Mouse (Mus musculus) cerebellum, adult 9-11 months (tissue): ENCODE measurements at regions not wholly inside any gene's neighbourhood (a gene's known extent, or its start where the extent isn't known, plus 50 kb on each side); places are given as distances from the start of the nearest gene placed in this dataset.

ENCODE experiments used
- DNase-seq: peaks from one replicate; pipeline ENCODE4 v3.0.0; 2022

DNA sequence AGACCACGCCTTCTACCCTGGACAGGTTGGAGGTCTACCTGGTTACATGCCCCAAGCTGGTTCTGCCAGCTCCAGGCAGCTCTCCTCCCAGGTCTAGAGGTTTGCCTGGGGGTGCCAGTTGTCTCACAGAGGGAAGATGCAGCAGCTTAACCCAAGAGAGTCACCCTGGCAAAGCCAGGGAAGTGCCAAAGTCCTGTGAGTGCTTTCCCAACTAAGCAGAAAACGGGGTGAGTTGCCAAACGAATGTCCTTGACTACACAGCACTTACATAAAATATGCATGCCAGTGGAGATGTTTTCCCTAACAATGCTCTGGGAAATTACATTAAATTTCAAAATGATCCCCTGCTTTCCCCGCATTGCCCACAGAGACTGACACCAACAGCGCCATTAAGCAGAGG, 441.9 kb upstream of the Mgmt start:
- DNase-seq, result no peak

DNA sequence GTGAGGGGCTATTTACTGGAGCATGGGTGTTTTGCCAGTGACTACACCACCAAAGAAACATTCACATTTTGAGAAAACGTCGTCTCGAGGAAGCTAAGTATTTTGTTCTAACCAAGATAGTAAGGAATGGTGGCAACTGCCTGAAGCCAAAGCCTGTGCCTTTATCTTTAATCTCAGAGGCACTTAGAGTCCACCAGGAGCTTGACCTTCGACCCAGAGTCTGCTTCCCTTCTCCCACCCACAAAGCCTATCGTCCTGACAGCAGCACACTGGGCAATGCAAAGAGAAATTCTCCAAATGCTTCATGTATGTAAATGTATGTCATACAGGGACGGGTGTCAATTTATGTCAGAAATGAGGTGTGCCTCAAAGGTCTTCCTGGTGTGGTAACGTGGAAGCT, 437.2 kb upstream of the Mgmt start:
- DNase-seq, result no peak

DNA sequence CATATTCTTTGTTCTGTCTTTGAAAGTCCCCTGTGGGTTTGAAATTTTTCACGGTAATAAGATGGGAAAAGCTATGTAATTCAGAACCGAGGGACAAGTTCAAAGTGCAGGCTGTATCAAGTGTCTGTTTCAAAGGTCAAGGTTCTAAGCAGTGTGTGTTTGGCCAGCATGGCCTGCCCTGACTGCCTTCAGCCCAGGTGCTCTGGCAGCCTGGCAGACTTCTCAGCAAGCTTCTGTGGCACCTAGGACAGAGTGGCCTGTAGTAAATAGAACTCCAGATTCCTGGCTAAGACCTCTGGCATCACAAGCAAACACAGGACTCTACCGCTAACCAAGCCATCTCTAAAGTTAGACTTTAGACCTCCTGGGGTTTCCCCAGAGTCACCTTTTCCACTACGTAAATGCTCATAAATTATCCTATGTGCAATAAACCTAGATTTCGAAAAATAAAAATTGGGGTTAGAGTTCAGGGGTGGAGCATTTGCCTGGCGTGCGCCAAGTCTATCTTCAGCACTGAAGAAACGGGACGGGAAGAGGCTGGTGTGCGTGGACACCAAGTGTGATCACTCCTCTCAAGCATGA, 436.5 kb upstream of the Mgmt start:
- no peak for DNase-seq

GRCm38 (mm10) chr7:136477135-136477534, 417.3 kb upstream of the Mgmt start:
- DNase-seq, result no peak

DNA sequence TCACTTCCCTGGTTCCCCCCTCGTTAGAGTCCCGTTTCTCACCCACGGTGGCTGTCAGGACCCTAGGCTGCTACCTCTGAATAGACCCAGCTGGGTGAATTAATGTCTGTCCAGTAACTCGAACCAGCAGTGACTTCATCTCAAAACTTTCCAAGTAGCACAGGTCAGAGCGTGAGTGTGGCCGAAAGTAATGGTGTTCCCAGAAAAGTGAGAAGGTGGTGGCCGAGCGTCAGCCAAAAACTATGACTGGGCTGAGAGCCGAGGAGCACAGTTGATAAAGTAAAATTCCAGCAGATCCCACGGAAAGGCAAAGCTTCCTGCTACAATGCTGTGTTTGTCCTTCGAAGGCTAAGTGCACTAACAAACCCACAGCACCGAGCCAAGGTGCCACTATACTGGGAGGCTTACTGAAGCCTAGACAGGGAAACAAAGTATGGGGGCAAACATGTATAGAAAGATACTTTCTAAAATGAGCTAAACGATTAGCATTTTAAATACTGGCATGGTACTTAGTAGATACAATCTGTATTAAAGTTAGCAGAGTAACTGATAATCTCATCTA, 413.7 kb upstream of the Mgmt start:
- DNase-seq, result no peak

DNA sequence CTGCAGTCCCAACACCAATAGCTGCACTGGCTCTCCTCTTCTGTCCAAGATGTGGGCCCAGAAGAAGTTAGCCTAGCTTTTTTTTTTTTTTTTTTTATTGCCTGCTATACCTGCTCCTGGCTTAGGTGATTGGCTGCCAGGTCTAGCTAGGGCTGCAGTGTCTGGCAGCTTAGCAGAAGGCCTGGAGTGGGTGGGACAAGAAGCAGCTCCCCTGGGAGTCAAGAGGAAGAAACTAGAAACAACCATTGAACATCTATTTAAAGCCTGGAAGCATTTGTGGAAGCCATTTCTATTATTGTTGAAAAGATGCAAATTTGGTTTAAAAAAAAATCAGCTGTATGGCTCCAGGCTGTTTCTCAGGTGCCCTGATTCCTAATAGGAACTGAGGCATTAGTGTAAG, 411.2 kb upstream of the Mgmt start:
- DNase-seq, result no peak

DNA sequence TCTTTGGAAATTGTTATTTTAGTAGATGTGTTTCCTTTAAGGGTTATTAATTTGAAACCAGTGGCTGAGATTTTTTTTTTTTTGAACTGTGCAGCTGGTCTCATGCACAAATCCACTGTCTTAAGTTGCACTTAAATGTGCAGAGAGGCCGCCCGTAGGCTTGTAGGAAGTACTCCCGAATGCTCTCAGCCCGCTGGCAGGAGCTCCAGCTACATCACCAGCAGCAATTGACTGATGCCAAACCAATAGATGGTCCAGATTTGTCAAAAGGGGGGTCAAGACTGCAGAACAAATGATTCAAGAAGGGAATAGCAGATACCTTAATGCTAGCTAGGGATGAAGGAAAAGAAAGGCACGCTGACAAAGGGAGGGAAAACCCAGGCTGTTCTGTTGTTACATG, 406.9 kb upstream of the Mgmt start:
- DNase-seq, result no peak

GRCm38 (mm10) chr7:136494862-136495261, 399.6 kb upstream of the Mgmt start:
- no peak for DNase-seq

- no peak for DNase-seq
Measured at GRCm38 (mm10) chr7:136496335-136497242, 397.8 kb upstream of the Mgmt start.

- DNase-seq, result no peak
Measured at GRCm38 (mm10) chr7:136500059-136500458, 394.4 kb upstream of the Mgmt start.

GRCm38 (mm10) chr7:136501094-136501493, 393.3 kb upstream of the Mgmt start:
- DNase-seq, result no peak

- no peak for DNase-seq
Measured at GRCm38 (mm10) chr7:136501855-136502847, 392.3 kb upstream of the Mgmt start.

DNA sequence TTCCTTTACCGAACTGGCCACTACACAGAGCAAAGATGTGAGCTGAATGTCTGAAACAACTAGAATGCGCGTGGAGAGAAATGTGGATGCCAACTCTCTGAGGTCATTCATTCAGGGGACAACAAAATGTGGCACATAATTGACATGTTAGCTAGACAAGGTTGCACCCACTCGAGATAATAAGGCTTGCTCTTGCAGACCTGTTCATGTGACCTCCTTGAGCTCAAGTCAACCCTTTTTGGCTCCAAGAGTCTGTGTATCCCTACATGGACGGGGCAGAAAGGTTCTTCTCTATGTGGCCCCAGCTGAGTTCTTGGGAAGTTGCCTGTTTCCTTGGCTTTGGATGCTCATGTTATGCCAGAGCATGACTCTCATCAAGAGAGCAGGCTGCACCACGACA, 383.0 kb upstream of the Mgmt start:
- no peak for DNase-seq

DNA sequence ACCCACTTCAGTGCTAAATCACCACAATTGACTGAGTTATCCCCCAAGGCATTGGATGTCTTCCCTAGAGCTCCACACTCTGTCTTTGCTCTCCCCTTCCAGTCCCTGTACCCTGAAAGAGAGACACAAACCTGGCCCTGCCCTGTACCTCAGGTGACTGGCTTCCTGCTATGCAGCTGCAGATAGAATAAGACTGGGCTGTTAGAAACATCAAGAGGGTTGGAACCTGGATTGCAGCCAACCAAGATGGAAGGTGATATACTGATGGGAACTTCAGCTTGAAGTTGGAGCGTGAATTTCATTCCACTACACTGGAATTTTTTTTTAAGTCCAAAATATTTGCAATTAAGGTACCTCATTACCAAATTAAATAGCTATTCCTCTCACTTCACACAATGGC, 379.0 kb upstream of the Mgmt start:
- DNase-seq, result no peak

- no peak for DNase-seq
Measured at GRCm38 (mm10) chr7:136525821-136526220, 368.6 kb upstream of the Mgmt start.

GRCm38 (mm10) chr7:136530006-136530785, 364.2 kb upstream of the Mgmt start:
- DNase-seq, result no peak

DNA sequence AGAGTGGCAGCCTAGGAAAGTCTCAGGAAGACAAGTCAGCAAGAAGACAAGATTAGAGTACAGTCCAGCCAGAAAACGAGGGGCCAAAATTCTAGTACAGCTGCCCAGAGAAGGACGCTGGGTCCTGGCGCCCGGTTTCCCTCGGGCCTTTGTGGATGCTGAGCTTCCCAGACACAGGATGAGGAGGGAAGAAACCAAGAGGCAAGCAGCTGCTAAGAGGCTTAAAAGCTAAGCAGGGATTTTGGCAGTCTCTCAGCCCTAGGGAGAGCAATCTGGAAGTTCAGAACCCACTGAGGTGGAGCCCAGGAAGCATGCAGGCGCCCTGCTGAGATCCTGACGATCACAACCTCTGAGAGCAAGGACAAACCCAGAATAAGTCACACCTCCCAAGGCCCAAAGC, 363.1 kb upstream of the Mgmt start:
- no peak for DNase-seq

DNA sequence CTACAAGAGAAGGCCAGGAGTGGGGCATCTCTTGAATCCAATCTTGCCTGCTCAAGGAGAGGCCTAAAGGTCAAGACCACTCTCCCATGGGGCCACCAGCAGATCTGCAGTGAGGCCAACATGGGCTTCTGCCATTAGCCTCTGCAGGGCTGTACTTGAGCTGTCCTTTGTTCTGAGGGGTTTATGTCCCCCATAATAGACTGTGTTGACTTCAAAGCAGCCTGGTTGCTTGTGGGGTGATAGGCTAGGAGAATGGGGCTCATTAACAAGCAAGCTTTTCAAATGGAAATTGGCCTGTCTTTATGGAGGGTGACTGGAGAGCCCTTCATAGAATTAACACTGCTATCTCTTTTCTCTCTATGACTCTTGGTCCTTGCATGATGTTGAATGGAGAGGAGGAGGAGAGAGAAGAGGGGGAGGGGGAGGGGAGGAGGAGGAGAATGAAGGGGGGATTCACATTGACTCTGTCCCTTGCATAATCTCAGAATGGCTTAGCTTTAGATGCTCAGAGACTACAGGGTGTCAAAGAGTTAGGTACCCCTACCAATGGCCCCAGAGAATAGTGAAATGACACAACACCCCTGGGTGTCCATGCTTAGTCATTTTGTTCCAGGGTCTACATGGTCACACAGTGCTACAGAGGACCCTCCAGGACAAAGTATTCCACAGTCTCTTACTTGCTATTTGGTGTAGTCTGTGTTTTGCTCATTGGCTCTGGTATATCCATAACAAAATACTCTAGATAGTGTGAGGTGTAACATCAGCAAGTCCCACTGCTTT, 352.3 kb upstream of the Mgmt start:
- DNase-seq, result no peak

- no peak for DNase-seq
Measured at GRCm38 (mm10) chr7:136542896-136543295, 351.5 kb upstream of the Mgmt start.

DNA sequence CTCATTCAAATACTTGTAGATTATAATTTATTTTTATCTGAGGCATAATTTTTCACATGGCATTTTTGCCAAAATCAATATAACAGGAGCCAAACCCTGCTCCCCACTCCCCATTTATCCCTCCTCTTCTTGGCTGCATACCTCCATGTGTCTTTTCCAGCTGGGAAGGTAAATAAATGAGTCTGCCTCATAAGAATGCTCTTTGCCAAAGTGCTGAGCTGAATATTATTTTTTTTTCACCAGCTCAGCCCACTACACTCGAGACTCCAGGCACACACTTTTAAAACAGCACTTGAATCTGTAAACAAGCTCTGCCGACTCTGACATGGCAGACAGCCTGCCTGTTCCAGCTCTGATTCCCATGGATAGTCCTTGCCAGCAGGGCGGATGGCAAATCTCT, 346.6 kb upstream of the Mgmt start:
- no peak for DNase-seq

DNA sequence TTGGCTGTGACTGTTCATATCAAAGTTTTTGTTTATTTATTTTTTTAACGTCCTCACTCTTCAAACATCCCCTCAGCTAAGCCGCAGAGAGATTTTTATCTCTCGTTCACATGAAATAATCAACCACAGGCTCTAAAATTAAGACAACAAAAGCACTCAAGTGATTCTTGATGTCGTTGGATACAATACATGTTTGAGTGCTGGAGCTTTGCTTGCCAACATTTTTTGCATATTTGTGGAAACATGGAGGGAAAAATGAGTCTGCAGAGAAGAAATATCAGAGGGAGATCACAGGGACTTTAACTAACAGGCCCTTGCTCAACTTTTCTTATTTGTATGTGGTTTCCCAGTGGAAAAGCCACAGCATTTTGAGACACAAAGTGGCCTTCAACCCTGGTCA, 338.0 kb upstream of the Mgmt start:
- DNase-seq, result no peak
